Mouse (Mus musculus) neural tube, embryonic 15.5 days (tissue): ENCODE results near the gene Ikzf4. TPM values are rescaled to one million over a fixed set of nuclear protein-coding genes. Genes with fewer than 3 reads are reported as not detected.

ENCODE experiments used
- ATAC-seq: fragments of 200-750 bp; cut with Nextera tagmentation; 2 replicates; pipeline ENCODE4 v1.8.0; 2017; ENCODE audit warnings: mild to moderate bottlenecking, moderate TSS enrichment, moderate library complexity; ENCODE audit not compliant: low FRiP score
- H3K27ac ChIP-seq: fragments of 300-500 bp; sonication (generic); replicated peaks from 2 replicates; pipeline ENCODE4 v1.5.1; 2015; ENCODE audit warnings: mild to moderate bottlenecking, inconsistent platforms
- H3K27me3 ChIP-seq: fragments of 300-500 bp; sonication (generic); replicated peaks from 2 replicates; pipeline ENCODE4 v1.6.1; 2015; ENCODE audit warnings: inconsistent platforms
- H3K36me3 ChIP-seq: fragments of 300-500 bp; sonication (generic); 2 replicates; pipeline ENCODE4 v1.6.1; 2015; ENCODE audit warnings: inconsistent platforms
- H3K4me1 ChIP-seq: fragments of 300-500 bp; sonication (generic); 2 replicates; pipeline ENCODE4 v1.6.1; 2015; ENCODE audit warnings: inconsistent platforms
- H3K4me2 ChIP-seq: fragments of 300-500 bp; sonication (generic); 2 replicates; pipeline ENCODE4 v1.6.1; 2015; ENCODE audit warnings: inconsistent platforms, mild to moderate bottlenecking, moderate library complexity
- H3K4me3 ChIP-seq: fragments of 300-500 bp; sonication (generic); replicated peaks from 2 replicates; pipeline ENCODE4 v1.5.1; 2015; ENCODE audit warnings: mild to moderate bottlenecking, inconsistent platforms
- H3K9ac ChIP-seq: fragments of 300-500 bp; sonication (generic); replicated peaks from 2 replicates; pipeline ENCODE4 v1.6.1; 2015; ENCODE audit warnings: mild to moderate bottlenecking, inconsistent platforms
- H3K9me3 ChIP-seq: fragments of 300-500 bp; sonication (generic); replicated peaks from 2 replicates; pipeline ENCODE4 v1.6.1; 2016; ENCODE audit warnings: inconsistent platforms
- WGBS: fragments of 180-500 bp; shearing (Covaris S2); methylation state at CpG from one replicate; pipeline ENCODE4 v1.1.7; 2015; ENCODE audit warnings: mixed read lengths; 5-methylcytosine and 5-hydroxymethylcytosine counted together
- polyA plus RNA-seq: library from polyadenylated mRNA; unstranded; fragments of >200 nt; fragmentation: Nextera tagmentation; extraction: Ambion mirVana; gene quantifications from 2 replicates; pipeline ENCODE4 v1.2.1, GENCODE M21; 2015

Gene Ikzf4
- polyA plus RNA-seq, 1 experiment from 2014 or later, result 17.0 TPM

GRCm38 (mm10) chr10:128662465-128662864 lies 16.7 kb upstream of the Ikzf4 start:
- Histone ChIP-seq H3K4me2 (no peak overlapping the region), H3K4me1 (no peaks in the 10 kb centered on the region), H3K9ac (no peak overlapping the region), H3K9me3 (no peaks in the 10 kb centered on the region), H3K27ac (no peak overlapping the region), H3K27me3 (no peaks in the 10 kb centered on the region), H3K4me3 (no peak overlapping the region), H3K36me3 (no peaks in the 10 kb centered on the region)
- no peak for ATAC-seq

GRCm38 (mm10) chr10:128659490-128659889 lies 13.7 kb upstream of the Ikzf4 start:
- Histone ChIP-seq H3K9ac (no peak overlapping the region), H3K36me3 (no peaks in the 10 kb centered on the region), H3K9me3 (no peaks in the 10 kb centered on the region), H3K4me1 (no peaks in the 10 kb centered on the region), H3K27ac (no peak overlapping the region), H3K4me3 (no peak overlapping the region), H3K4me2 (no peak overlapping the region), H3K27me3 (no peaks in the 10 kb centered on the region)
- no peak for ATAC-seq
- 58% methylated on average over 9 of the region's 9 CpGs for WGBS

GRCm38 (mm10) chr10:128657844-128658243 lies 12.1 kb upstream of the Ikzf4 start:
- H3K4me2 ChIP-seq, result no peak overlapping the region
- ATAC-seq, result no peak
- H3K9ac ChIP-seq, result no peak overlapping the region
- no peaks in the 10 kb centered on the region for H3K36me3 ChIP-seq
- H3K4me3 ChIP-seq, result no peak overlapping the region
- no peak overlapping the region for H3K27ac ChIP-seq
- H3K9me3 ChIP-seq, result no peaks in the 10 kb centered on the region
- no peaks in the 10 kb centered on the region; the same call in 1 of the 2 replicates for H3K4me1 ChIP-seq
- 58% methylated on average over 9 of the region's 9 CpGs for WGBS
- H3K27me3 ChIP-seq, result no peaks in the 10 kb centered on the region

- no peaks in the 10 kb centered on the region; the same call in 1 of the 2 replicates for H3K4me1 ChIP-seq
- no peak overlapping the region for H3K4me2 ChIP-seq
- no peak for ATAC-seq
- no peak overlapping the region for H3K9ac ChIP-seq
- no peaks in the 10 kb centered on the region for H3K9me3 ChIP-seq
- WGBS, result 100% methylated on average over 1 of the region's 1 CpGs
- H3K27me3 ChIP-seq, result no peaks in the 10 kb centered on the region
- no peak overlapping the region for H3K4me3 ChIP-seq
- H3K36me3 ChIP-seq, result no peaks in the 10 kb centered on the region
- H3K27ac ChIP-seq, result no peak overlapping the region
Measured at GRCm38 (mm10) chr10:128656731-128657130, 10.9 kb upstream of the Ikzf4 start.

GRCm38 (mm10) chr10:128655254-128655653 lies 9.5 kb upstream of the Ikzf4 start:
- no peak overlapping the region for H3K4me2 ChIP-seq
- H3K27ac ChIP-seq, result no peak overlapping the region
- H3K9ac ChIP-seq, result no peak overlapping the region
- H3K9me3 ChIP-seq, result no peaks in the 10 kb centered on the region
- H3K27me3 ChIP-seq, result no peaks in the 10 kb centered on the region
- no peak overlapping the region for H3K4me3 ChIP-seq
- H3K36me3 ChIP-seq, result 0 out of 2 replicates have a peak, but pooled peaks cover 2% of the 10 kb centered on the region
- no peak for ATAC-seq
- 87% methylated on average over 3 of the region's 3 CpGs for WGBS
- no peaks in the 10 kb centered on the region; the same call in 1 of the 2 replicates for H3K4me1 ChIP-seq

- H3K4me3 ChIP-seq, result no peak overlapping the region
- no peak overlapping the region for H3K9ac ChIP-seq
- H3K27me3 ChIP-seq, result no peaks in the 10 kb centered on the region
- ATAC-seq, result no peak
- H3K36me3 ChIP-seq, result 0 out of 2 replicates have a peak, but pooled peaks cover 2% of the 10 kb centered on the region
- no peaks in the 10 kb centered on the region; the same call in 1 of the 2 replicates for H3K4me1 ChIP-seq
- no peaks in the 10 kb centered on the region for H3K9me3 ChIP-seq
- no peak overlapping the region for H3K27ac ChIP-seq
- 75% methylated on average over 4 of the region's 4 CpGs for WGBS
- no peak overlapping the region for H3K4me2 ChIP-seq
Measured at GRCm38 (mm10) chr10:128653866-128654265, 8.1 kb upstream of the Ikzf4 start.

- H3K4me2 ChIP-seq, result peak overlapping the region; percentile 64
- peak overlapping the region; percentile 67 for H3K4me3 ChIP-seq
- WGBS, result 5% methylated on average over 13 of the region's 13 CpGs
- H3K9me3 ChIP-seq, result no peaks in the 10 kb centered on the region
- H3K9ac ChIP-seq, result peak overlapping the region; percentile 48
- H3K4me1 ChIP-seq, result peaks cover 42% of the 10 kb centered on the region
- H3K27ac ChIP-seq, result peak overlapping the region; percentile 96
- H3K27me3 ChIP-seq, result no peaks in the 10 kb centered on the region
- H3K36me3 ChIP-seq, result peaks cover 12% of the 10 kb centered on the region
- peak; percentile 82 for ATAC-seq
Measured at GRCm38 (mm10) chr10:128646139-128647089, 623 bp upstream of the Ikzf4 start.

- H3K4me2 ChIP-seq, result peak overlapping the region; percentile 64; the same call in 1 of the 2 replicates
- ATAC-seq, result no peak
Measured at GRCm38 (mm10) chr10:128642749-128643148, 3.0 kb downstream of the Ikzf4 start.

GRCm38 (mm10) chr10:128641871-128642270 lies 3.9 kb downstream of the Ikzf4 start:
- ATAC-seq, result no peak
- Histone ChIP-seq H3K9me3 (no peaks in the 10 kb centered on the region), H3K36me3 (peaks cover 46% of the 10 kb centered on the region), H3K4me2 (no peak overlapping the region), H3K27ac (no peak overlapping the region), H3K4me3 (no peak overlapping the region), H3K9ac (no peak overlapping the region), H3K27me3 (no peaks in the 10 kb centered on the region), H3K4me1 (peaks cover 41% of the 10 kb centered on the region)
- 89% methylated on average over 7 of the region's 7 CpGs for WGBS

More at GRCm38 (mm10) chr10:128642749-128643148, 3.0 kb downstream of the Ikzf4 start:
- Histone ChIP-seq H3K4me3 (no peak overlapping the region), H3K36me3 (peaks cover 42% of the 10 kb centered on the region), H3K27ac (no peak overlapping the region), H3K27me3 (no peaks in the 10 kb centered on the region), H3K4me1 (peaks cover 42% of the 10 kb centered on the region), H3K9me3 (no peaks in the 10 kb centered on the region), H3K9ac (no peak overlapping the region)
- 91% methylated on average over 6 of the region's 6 CpGs for WGBS

- 93% methylated on average over 15 of the region's 15 CpGs for WGBS
- H3K9ac ChIP-seq, result no peak overlapping the region
- H3K4me1 ChIP-seq, result peaks cover 34% of the 10 kb centered on the region
- no peak overlapping the region for H3K4me2 ChIP-seq
- H3K9me3 ChIP-seq, result no peaks in the 10 kb centered on the region
- H3K4me3 ChIP-seq, result no peak overlapping the region
- peaks cover 55% of the 10 kb centered on the region for H3K36me3 ChIP-seq
- H3K27ac ChIP-seq, result no peak overlapping the region
- H3K27me3 ChIP-seq, result no peaks in the 10 kb centered on the region
- no peak for ATAC-seq
Measured at GRCm38 (mm10) chr10:128640891-128641290, 4.9 kb downstream of the Ikzf4 start.

GRCm38 (mm10) chr10:128639999-128640398 lies 5.8 kb downstream of the Ikzf4 start:
- ATAC-seq, result no peak
- Histone ChIP-seq H3K9ac (no peak overlapping the region), H3K4me2 (no peak overlapping the region), H3K4me3 (no peak overlapping the region), H3K36me3 (peaks cover 64% of the 10 kb centered on the region), H3K4me1 (peaks cover 34% of the 10 kb centered on the region), H3K9me3 (no peaks in the 10 kb centered on the region), H3K27ac (no peak overlapping the region), H3K27me3 (no peaks in the 10 kb centered on the region)
- 88% methylated on average over 14 of the region's 14 CpGs for WGBS

- Histone ChIP-seq H3K4me2 (peak overlapping the region; percentile 35), H3K27ac (no peak overlapping the region), H3K9ac (no peak overlapping the region), H3K4me1 (peaks cover 9% of the 10 kb centered on the region), H3K27me3 (no peaks in the 10 kb centered on the region), H3K36me3 (peaks cover 85% of the 10 kb centered on the region), H3K9me3 (no peaks in the 10 kb centered on the region), H3K4me3 (no peak overlapping the region)
- 12% methylated on average over 11 of the region's 11 CpGs for WGBS
- ATAC-seq, result no peak
Measured at GRCm38 (mm10) chr10:128637011-128637410, 8.8 kb downstream of the Ikzf4 start.
